Mouse (Mus musculus) CH12.LX (cell line): ENCODE results near the gene Zfp318. TPM values are rescaled to one million over a fixed set of nuclear protein-coding genes. Genes with fewer than 3 reads are reported as not detected.

Experiments used
- DNase-seq: peaks from one replicate; pipeline ENCODE4 v3.0.0-alpha.2; 2013; ENCODE audit errors: extremely low read depth
- H3K27ac ChIP-seq: 2 replicates; pipeline ENCODE4 v1.5.1; 2012; ENCODE audit warnings: low read depth, mild to moderate bottlenecking, control low read depth, moderate library complexity; ENCODE audit not compliant: insufficient read depth
- H3K27me3 ChIP-seq: replicated peaks from 2 replicates; pipeline ENCODE3; 2012; ENCODE audit warnings: inconsistent platforms
- H3K36me3 ChIP-seq, 2 experiments: replicated peaks in 1 of 2; 2 replicates each; pipeline versions ENCODE3 to v1.6.1; 2012; ENCODE audit warnings: inconsistent platforms in 1 of 2, low read length in 1 of 2, mild to moderate bottlenecking in 1 of 2, mixed read lengths in 1 of 2, moderate library complexity in 1 of 2; ENCODE audit not compliant: control insufficient read depth in 1 of 2, insufficient read depth in 1 of 2
- H3K4me1 ChIP-seq, 2 experiments: 2 replicates each; pipeline ENCODE4 v1.6.1; 2012; ENCODE audit warnings: inconsistent platforms in 1 of 2, moderate library complexity in 1 of 2; ENCODE audit not compliant: insufficient read depth in 2 of 2, control insufficient read depth in 1 of 2
- H3K4me2 ChIP-seq: 2 replicates; pipeline ENCODE4 v1.6.1; 2012; ENCODE audit warnings: low read depth, mild to moderate bottlenecking, control low read depth; ENCODE audit not compliant: poor library complexity, insufficient read depth, severe bottlenecking
- H3K4me3 ChIP-seq, 3 experiments: fragments of 150-350 bp in 1 of 3; sonication (generic) in 1 of 3; replicated peaks in 1 of 3; 2 replicates each; pipeline versions ENCODE3 to v1.5.1; 2011 to 2012; ENCODE audit warnings: low read depth in 2 of 3, low read length in 2 of 3, mild to moderate bottlenecking in 2 of 3, moderate library complexity in 2 of 3, control low read depth in 1 of 3, improper control_type of control experiment in 1 of 3, inconsistent platforms in 1 of 3, mixed read lengths in 1 of 3; ENCODE audit not compliant: poor library complexity in 1 of 3
- H3K79me2 ChIP-seq: replicated peaks from 2 replicates; pipeline ENCODE4 v1.6.1; 2012; ENCODE audit warnings: mild to moderate bottlenecking, moderate library complexity; ENCODE audit not compliant: control insufficient read depth, poor library complexity, insufficient read depth, severe bottlenecking; ENCODE audit errors: extremely low read depth
- H3K9ac ChIP-seq: 2 replicates; pipeline ENCODE4 v1.6.1; 2012; ENCODE audit warnings: low read depth, mild to moderate bottlenecking, control low read depth, moderate library complexity; ENCODE audit not compliant: insufficient read depth
- H3K9me3 ChIP-seq: replicated peaks from 2 replicates; pipeline ENCODE3; 2012; ENCODE audit warnings: low read length, inconsistent platforms, mixed read lengths
- CHD1 ChIP-seq: IDR thresholded peaks from 2 replicates; pipeline ENCODE4 v1.6.1; 2012; ENCODE audit warnings: low read depth, low read length, improper control_type of control experiment, inconsistent platforms
- CTCF ChIP-seq, 2 experiments: IDR thresholded peaks in 1 of 2; conservative IDR thresholded peaks in 1 of 2; 2 replicates each; pipeline ENCODE4 v1.5.1; 2011 to 2012; ENCODE audit warnings: low read depth in 2 of 2, low read length in 2 of 2, improper control_type of control experiment in 1 of 2, inconsistent platforms in 1 of 2, mild to moderate bottlenecking in 1 of 2, moderate library complexity in 1 of 2
- HCFC1 ChIP-seq: IDR thresholded peaks from 2 replicates; pipeline ENCODE4 v1.6.1; 2012; ENCODE audit warnings: low read depth, mild to moderate bottlenecking, inconsistent platforms, low read length, improper control_type of control experiment
- JUN ChIP-seq: IDR thresholded peaks from 2 replicates; pipeline ENCODE4 v1.6.1; 2011; ENCODE audit warnings: low read depth, mild to moderate bottlenecking, low read length, improper control_type of control experiment, moderate library complexity; ENCODE audit not compliant: insufficient read depth
- KAT2A ChIP-seq: IDR thresholded peaks from 2 replicates; pipeline ENCODE4 v1.6.1; 2012; ENCODE audit warnings: low read length, improper control_type of control experiment, inconsistent platforms; ENCODE audit not compliant: insufficient replicate concordance
- MAX ChIP-seq: IDR thresholded peaks from 2 replicates; pipeline ENCODE4 v1.6.1; 2011; ENCODE audit warnings: low read length, improper control_type of control experiment
- MAZ ChIP-seq: IDR thresholded peaks from 2 replicates; pipeline ENCODE4 v1.6.1; 2012; ENCODE audit warnings: low read depth, mild to moderate bottlenecking, inconsistent platforms, low read length, improper control_type of control experiment, moderate library complexity
- MXI1 ChIP-seq: IDR thresholded peaks from 2 replicates; pipeline ENCODE4 v1.6.1; 2011; ENCODE audit warnings: mild to moderate bottlenecking, low read depth, low read length, improper control_type of control experiment
- PAX5 ChIP-seq: IDR thresholded peaks from 2 replicates; pipeline ENCODE4 v1.6.1; 2012; ENCODE audit warnings: low read length, inconsistent platforms, mixed read lengths
- RAD21 ChIP-seq: IDR thresholded peaks from 2 replicates; pipeline ENCODE4 v1.6.1; 2011; ENCODE audit warnings: low read depth, mild to moderate bottlenecking, low read length, improper control_type of control experiment, moderate library complexity
- SMC3 ChIP-seq: IDR thresholded peaks from 2 replicates; pipeline ENCODE4 v1.6.1; 2011; ENCODE audit warnings: low read depth, low read length, improper control_type of control experiment
- TCF12 ChIP-seq: IDR thresholded peaks from 2 replicates; pipeline ENCODE4 v1.6.1; 2014; ENCODE audit warnings: low read depth, mild to moderate bottlenecking, inconsistent platforms, low read length, improper control_type of control experiment
- USF2 ChIP-seq: conservative IDR thresholded peaks from 2 replicates; pipeline ENCODE4 v1.6.1; 2011; ENCODE audit warnings: low read depth, low read length, improper control_type of control experiment
- ZC3H11A ChIP-seq: IDR thresholded peaks from 2 replicates; pipeline ENCODE4 v1.6.1; 2012; ENCODE audit warnings: low read depth, mild to moderate bottlenecking, inconsistent platforms, low read length, improper control_type of control experiment
- ZKSCAN1 ChIP-seq: IDR thresholded peaks from 2 replicates; pipeline ENCODE4 v1.6.1; 2012; ENCODE audit warnings: low read depth, inconsistent platforms, low read length, improper control_type of control experiment, borderline replicate concordance
- ZMIZ1 ChIP-seq: IDR thresholded peaks from 2 replicates; pipeline ENCODE4 v1.6.1; 2012; ENCODE audit warnings: low read depth, mild to moderate bottlenecking, inconsistent platforms, low read length, improper control_type of control experiment
- dilution Hi-C: fragments of 300-500 bp; cut with MboI; formaldehyde crosslinking; loops from 2 replicates; pipeline ENCODE4 v1.14.3; 2020; ENCODE audit warnings: low sequenced_read_pairs; ENCODE audit not compliant: extremely low pct_unique_long_range_greater_than_20kb, extremely low pct_ligation_motif_present
- in situ Hi-C: fragments of 300-500 bp; cut with MboI; formaldehyde crosslinking; loops from 3 replicates; pipeline ENCODE4 v1.14.3; 2019; ENCODE audit warnings: low sequenced_read_pairs, low pct_ligation_motif_present, low pct_unique_long_range_greater_than_20kb, mixed read lengths
- polyA plus RNA-seq: library from polyadenylated mRNA; unstranded; fragments of >175 nt; gene quantifications from 2 replicates; pipeline ENCODE4 v1.2.1, GENCODE M21; 2012; ENCODE audit warnings: low read depth; ENCODE audit not compliant: insufficient read length
- total RNA-seq, 2 experiments: library from RNA; depleted of rRNA; stranded (reverse); fragments of 300-350 nt in 1 of 2; fragments of >200 nt in 1 of 2; gene quantifications; 2 replicates each; pipeline ENCODE4 v1.2.3; 2012 to 2014

The Zfp318 gene
- total and polyA plus RNA-seq, 3 experiments = 1.4 to 5.0 (median 2.9) TPM

DNA sequence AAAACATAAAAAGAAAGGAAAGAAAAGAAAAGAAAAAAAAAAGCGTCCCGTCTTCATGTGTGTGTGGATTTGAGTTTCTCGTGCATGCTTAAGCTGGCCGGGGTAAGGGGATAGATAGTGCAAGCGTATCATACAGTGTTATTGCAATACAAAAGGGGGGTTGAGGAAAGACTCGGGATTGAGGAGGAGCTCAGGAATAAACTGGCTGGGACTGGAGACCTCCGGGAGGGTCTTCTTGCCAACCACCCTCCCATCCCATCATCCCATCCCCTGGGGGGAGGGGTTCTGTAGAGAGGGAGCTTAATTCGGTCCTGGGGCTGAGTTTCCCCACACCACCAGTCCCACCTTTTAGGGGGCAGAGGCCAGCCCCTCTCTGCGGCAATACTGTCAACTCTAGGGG, 71.0 kb downstream of the Zfp318 start:
- H3K9me3 ChIP-seq = peaks cover 3% of the 10 kb centered on the region
- peaks cover 12 to 13% of the 10 kb centered on the region in 2 experiments; a peak in 3 of 4 replicates for H3K4me1 ChIP-seq
- DNase-seq = no peak
- H3K4me2 ChIP-seq = no peak overlapping the region
- in situ Hi-C loops (no loop called here), dilution Hi-C loops (no loop called here)
- no peaks in the 10 kb centered on the region for H3K36me3 ChIP-seq
- no peak overlapping the region for H3K9ac ChIP-seq
- TF ChIP-seq ZKSCAN1 (no peak), RAD21 (no peak), CHD1 (no peak), MAZ (no peak)
- H3K4me3 ChIP-seq = no peak overlapping the region
- no peak overlapping the region for H3K27ac ChIP-seq
- H3K27me3 ChIP-seq = peaks cover 91% of the 10 kb centered on the region
- no peaks in the 10 kb centered on the region for H3K79me2 ChIP-seq

DNA sequence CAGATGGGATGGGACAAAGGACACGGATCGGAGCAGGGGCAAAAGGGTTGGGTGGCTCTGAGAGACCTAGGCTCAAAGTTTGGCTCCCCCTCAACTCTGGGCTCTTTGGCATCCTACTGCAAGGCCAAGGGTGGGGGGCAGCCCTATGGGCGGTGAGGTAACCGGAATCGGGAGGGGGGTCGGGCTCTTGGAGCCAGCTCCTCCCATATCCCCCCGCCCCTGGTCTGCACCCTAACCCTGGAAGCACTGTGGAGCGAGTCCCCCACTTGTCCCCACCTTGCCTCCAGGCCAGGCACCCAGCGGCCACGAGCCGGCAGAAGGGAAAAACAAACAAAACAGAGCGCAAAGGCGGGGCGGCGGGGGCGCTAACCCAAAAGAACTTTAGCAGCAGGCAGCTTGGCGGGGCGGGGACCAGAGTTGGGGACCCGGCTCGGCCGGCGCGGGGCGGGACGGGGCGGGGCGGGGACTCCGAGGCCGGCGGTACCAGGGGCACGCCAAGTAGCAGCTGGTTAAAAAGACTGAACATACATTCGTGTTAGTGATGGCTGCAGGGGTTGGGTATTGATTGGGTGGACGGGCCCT, 71.7 kb downstream of the Zfp318 start:
- dilution Hi-C loops (no loop called here), in situ Hi-C loops (no loop called here)
- Histone ChIP-seq H3K9ac (no peak overlapping the region), H3K36me3 (no peaks in the 10 kb centered on the region), H3K27ac (no peak overlapping the region), H3K4me3 (no peak overlapping the region), H3K4me1 (peaks cover 12 to 13% of the 10 kb centered on the region in 2 experiments; a peak in 3 of 4 replicates), H3K79me2 (no peaks in the 10 kb centered on the region), H3K27me3 (peaks cover 91% of the 10 kb centered on the region), H3K4me2 (no peak overlapping the region), H3K9me3 (peaks cover 3% of the 10 kb centered on the region)
- TF ChIP-seq ZC3H11A = no peak
- TF ChIP-seq JUN = no peak
- no peak for TF ChIP-seq PAX5
- no peak for TF ChIP-seq HCFC1
- TF ChIP-seq MXI1 = no peak
- TF ChIP-seq ZKSCAN1 = no peak
- no peak for TF ChIP-seq MAX
- no peak for TF ChIP-seq USF2
- no peak for TF ChIP-seq KAT2A
- no peak for TF ChIP-seq ZMIZ1
- no peak for DNase-seq

DNA sequence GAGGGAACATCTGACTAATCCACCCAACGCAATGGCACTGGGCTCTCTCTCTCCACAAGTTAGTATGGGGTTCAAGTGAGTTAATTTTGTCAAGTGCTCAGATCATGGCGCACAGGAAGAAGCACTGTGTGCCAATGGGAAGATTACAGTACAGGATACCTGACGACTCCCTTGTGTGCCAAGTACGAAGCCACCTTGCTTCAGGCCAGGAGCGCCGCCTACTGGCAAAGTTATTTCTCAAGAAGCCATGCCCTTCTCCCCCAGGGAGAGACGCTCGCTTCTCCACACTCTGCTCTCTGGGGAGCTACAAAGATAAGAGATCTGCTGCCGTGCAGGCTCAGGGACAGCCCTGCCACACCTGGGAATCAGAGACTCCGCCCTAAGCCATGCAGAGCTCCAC, 74.3 kb downstream of the Zfp318 start:
- H3K79me2 ChIP-seq = no peaks in the 10 kb centered on the region
- H3K27me3 ChIP-seq = peaks cover 92% of the 10 kb centered on the region
- in situ Hi-C loops = no loop called here
- no peaks in the 10 kb centered on the region for H3K36me3 ChIP-seq
- peaks cover 12 to 13% of the 10 kb centered on the region in 2 experiments; a peak in 3 of 4 replicates for H3K4me1 ChIP-seq
- no peak overlapping the region for H3K4me3 ChIP-seq
- dilution Hi-C loops = no loop called here
- DNase-seq = peak; percentile 71
- H3K27ac ChIP-seq = no peak overlapping the region
- H3K9ac ChIP-seq = no peak overlapping the region
- H3K9me3 ChIP-seq = no peaks in the 10 kb centered on the region
- TF ChIP-seq TCF12 (no peak), MAX (no peak), CTCF (conservative IDR thresholded peaks at IDR 0.05 in 1 of 2, IDR thresholded peaks at IDR 0.05 in 1 of 2; ENCODE audit: low read depth in 2 of 2, low read length in 2 of 2) (peak; percentile 35 to 90; a peak in 3 of 4 replicates), SMC3 (peak; percentile 66), ZKSCAN1 (no peak), RAD21 (peak; percentile 76)
- no peak overlapping the region for H3K4me2 ChIP-seq
